Mouse (Mus musculus) heart, adult 9 months (tissue): ENCODE data around the gene 4930407I10Rik.

Experiments
- DNase-seq, 2 experiments: peaks; one replicate each; pipeline ENCODE4 v3.0.0; 2022; ENCODE audit warnings: low spot score in 2 of 2

The 4930407I10Rik gene

GRCm38 (mm10) chr15:82052544-82052943 is 6.4 kb upstream of the 4930407I10Rik start:
- DNase-seq, result no peak

DNA sequence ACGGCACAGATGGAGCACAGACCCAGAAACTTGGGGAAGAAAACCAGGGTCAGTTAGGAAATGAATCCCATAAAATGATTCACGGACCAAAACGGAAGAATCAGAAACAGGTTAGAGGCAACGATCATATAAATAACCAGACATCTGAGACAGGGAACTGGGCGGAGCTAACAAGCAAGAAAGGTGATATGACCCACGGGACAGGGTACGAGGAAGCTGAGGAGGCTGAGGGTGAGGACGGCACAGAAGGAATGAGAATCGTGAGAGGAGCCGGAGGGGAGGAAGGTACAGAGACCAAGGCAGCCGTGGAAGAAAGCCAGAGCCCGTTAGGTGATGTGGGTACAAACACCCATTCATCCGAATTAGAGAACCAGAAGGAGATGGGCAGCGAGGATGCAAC is 5.0 kb downstream of the 4930407I10Rik start:
- no peak for DNase-seq

GRCm38 (mm10) chr15:82065511-82065910 is 6.6 kb downstream of the 4930407I10Rik start:
- DNase-seq, result peak; percentile 59 to 71

DNA sequence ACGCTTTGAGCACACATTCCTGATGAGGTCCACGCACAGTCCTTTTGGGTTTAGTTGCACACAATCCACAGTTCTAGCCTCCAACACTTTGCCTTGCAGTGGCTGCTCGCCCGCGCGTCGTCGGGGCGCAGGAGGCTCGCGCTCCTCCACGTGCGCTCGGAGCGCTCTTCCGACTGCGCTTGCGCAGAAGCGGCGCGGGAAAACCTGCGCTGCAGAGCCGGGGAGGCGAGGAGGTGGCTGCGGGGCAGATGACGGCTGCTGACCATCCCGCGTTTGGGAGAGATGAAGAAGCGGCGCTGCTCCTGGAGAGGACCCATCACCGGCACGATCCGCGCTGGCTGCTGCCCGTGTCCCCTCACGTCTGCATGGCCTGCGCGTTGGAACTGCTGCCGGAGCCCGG is 10.9 kb downstream of the 4930407I10Rik start, which contains the start of gene Mei1:
Gene Mei1 (plus strand): TSS at position 99 of the 400 bp plus-strand sequence.
- no peak for DNase-seq

GRCm38 (mm10) chr15:82071816-82072469 is 13.0 kb downstream of the 4930407I10Rik start:
- no peak for DNase-seq

DNA sequence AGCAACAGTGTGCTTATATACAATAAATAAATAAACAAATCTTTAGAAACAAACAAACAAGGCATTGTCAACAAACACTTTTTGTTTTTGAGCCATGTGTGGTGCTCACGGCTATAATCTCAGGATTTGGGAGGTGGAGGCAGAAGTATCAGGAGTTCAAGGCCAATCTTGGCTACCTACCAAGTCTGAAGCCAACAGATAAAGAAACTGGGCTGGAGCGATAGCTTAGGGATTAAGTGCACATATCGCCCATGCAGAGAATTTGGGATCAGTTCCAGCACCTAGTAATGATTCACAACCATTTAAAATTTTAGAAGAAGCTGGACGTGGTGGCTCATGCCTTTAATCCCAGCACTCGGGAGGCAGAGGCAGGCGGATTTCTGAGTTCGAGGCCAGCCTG is 14.5 kb downstream of the 4930407I10Rik start:
- no peak for DNase-seq

- DNase-seq, result no peak
Measured at GRCm38 (mm10) chr15:82079883-82080282, 20.9 kb downstream of the 4930407I10Rik start.

GRCm38 (mm10) chr15:82081161-82081560 is 22.2 kb downstream of the 4930407I10Rik start:
- no peak for DNase-seq

DNA sequence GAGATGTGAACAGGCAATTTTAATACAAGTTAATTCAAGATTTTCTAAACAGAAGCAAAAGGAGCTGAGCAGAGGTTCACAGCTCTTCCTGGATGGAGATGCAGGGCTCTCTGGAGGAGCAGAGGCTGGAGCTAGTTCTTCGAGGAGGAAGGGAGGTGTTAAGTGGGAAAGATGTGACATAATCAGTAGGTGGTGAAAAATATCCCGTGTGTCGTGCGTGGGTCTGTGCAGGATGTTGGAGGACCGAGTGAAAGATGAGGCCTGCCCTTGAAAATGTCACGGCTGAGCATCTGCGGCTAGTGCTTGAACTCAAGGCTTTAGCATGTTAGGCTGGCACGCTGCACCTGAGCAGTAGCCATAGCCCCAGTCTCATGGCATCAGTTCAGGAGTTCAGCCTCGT is 26.7 kb downstream of the 4930407I10Rik start:
- DNase-seq, result no peak

- DNase-seq, result no peak
Measured at GRCm38 (mm10) chr15:82086131-82086530, 27.2 kb downstream of the 4930407I10Rik start.

GRCm38 (mm10) chr15:82087266-82087665 is 28.3 kb downstream of the 4930407I10Rik start:
- DNase-seq, result no peak

- DNase-seq, result no peak
Measured at GRCm38 (mm10) chr15:82091061-82091460, 32.1 kb downstream of the 4930407I10Rik start.

GRCm38 (mm10) chr15:82106953-82107555 is 48.1 kb downstream of the 4930407I10Rik start:
- DNase-seq, result no peak
